Mouse (Mus musculus): ENCODE results near the gene Sncg.

DNA sequence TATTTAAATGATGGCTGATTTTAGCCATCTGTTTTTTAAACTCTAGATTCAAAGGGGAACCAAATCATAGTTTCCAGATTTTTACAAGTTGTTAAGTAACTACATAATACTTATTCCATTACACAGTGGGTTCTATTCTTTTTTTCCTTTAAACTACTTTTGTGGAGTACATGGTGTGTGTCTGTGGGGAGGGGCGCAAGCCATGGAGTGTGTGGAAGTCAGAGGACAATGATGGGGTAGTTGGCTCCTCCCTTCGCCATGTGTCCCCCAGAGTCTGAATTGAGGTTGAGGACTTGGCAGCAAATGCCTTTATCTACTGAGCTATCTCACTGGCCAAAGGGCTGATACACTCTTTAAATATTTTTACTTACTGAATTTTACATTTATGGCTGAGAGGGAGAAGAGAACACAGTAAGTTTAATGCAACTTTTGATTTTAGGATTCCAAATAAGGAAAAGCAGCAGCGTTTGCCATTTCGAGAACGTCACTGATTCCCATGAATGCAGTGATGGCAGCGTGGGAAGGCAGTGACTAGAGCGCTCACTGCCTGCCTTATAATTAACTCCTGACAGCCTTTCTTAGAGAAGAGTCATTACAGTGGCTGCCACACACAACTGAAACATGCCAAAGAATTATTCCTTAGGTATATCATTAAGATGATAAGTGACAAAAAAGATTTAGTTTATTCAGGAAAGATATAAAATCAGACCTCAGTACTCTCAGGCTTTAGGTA lies 37.7 kb upstream of the Sncg start:
- no peak for TF ChIP-seq CTCF (IDR thresholded peaks at IDR 0.05; ENCODE audit: low read depth)
- TF ChIP-seq EP300 (IDR thresholded peaks at IDR 0.05; ENCODE audit: low read depth): no peak

All from heart, postnatal 0 days (tissue).